Mouse (Mus musculus) MEL (cell line): Measurements from ENCODE around the gene Atp5h. TPM values are rescaled to one million over a fixed set of nuclear protein-coding genes. Genes with fewer than 3 reads are reported as not detected.

Experiments used
- DNase-seq: peaks from one replicate; pipeline ENCODE4 v3.0.0; 2011; ENCODE audit warnings: low read depth, low spot score
- H3K27ac ChIP-seq: 2 replicates; pipeline ENCODE4 v1.5.1; 2012; ENCODE audit warnings: low read depth, mild to moderate bottlenecking, control low read depth, low read length, moderate library complexity; ENCODE audit not compliant: control insufficient read depth
- H3K27me3 ChIP-seq, 2 experiments: fragments of 150-350 bp in 1 of 2; sonication (generic) in 1 of 2; 2 replicates each; pipeline ENCODE4 v1.6.1; 2012; ENCODE audit warnings: low read length in 2 of 2, mild to moderate bottlenecking in 2 of 2, improper control_type of control experiment in 1 of 2, moderate library complexity in 1 of 2; ENCODE audit not compliant: insufficient read depth in 2 of 2, control insufficient read depth in 1 of 2
- H3K36me3 ChIP-seq, 2 experiments: 2 replicates each; pipeline ENCODE4 v1.6.1; 2012 to 2014; ENCODE audit warnings: low read length in 2 of 2, improper control_type of control experiment in 1 of 2, inconsistent platforms in 1 of 2, mild to moderate bottlenecking in 1 of 2; ENCODE audit not compliant: insufficient read depth in 2 of 2, control insufficient read depth in 1 of 2
- H3K4me1 ChIP-seq, 2 experiments: fragments of 150-350 bp in 1 of 2; sonication (generic) in 1 of 2; 2 replicates each; pipeline ENCODE4 v1.6.1; 2012; ENCODE audit warnings: low read length in 2 of 2, improper control_type of control experiment in 1 of 2, mild to moderate bottlenecking in 1 of 2; ENCODE audit not compliant: insufficient read depth in 2 of 2, control insufficient read depth in 1 of 2
- H3K4me3 ChIP-seq, 2 experiments: fragments of 150-350 bp in 1 of 2; sonication (generic) in 1 of 2; 2 replicates each; pipeline ENCODE4 v1.5.1; 2012; ENCODE audit warnings: low read depth in 2 of 2, low read length in 2 of 2, mild to moderate bottlenecking in 2 of 2, moderate library complexity in 2 of 2, control low read depth in 1 of 2, improper control_type of control experiment in 1 of 2; ENCODE audit not compliant: control insufficient read depth in 1 of 2, insufficient read depth in 1 of 2
- H3K79me2 ChIP-seq: 2 replicates; pipeline ENCODE4 v1.6.1; 2012; ENCODE audit warnings: mild to moderate bottlenecking, low read length, moderate library complexity; ENCODE audit not compliant: control insufficient read depth, poor library complexity, insufficient read depth
- H3K9ac ChIP-seq: 2 replicates; pipeline ENCODE4 v1.6.1; 2012; ENCODE audit warnings: low read depth, mild to moderate bottlenecking, control low read depth, low read length, moderate library complexity; ENCODE audit not compliant: control insufficient read depth, poor library complexity, severe bottlenecking
- H3K9me3 ChIP-seq: fragments of 150-350 bp; sonication (generic); replicated peaks from 2 replicates; pipeline ENCODE4 v1.6.1; 2012; ENCODE audit warnings: mild to moderate bottlenecking, low read length, improper control_type of control experiment, moderate library complexity; ENCODE audit not compliant: insufficient read depth
- BHLHE40 ChIP-seq: IDR thresholded peaks from 2 replicates; pipeline ENCODE4 v1.6.1; 2012; ENCODE audit warnings: low read depth, mild to moderate bottlenecking, inconsistent platforms, low read length, improper control_type of control experiment, borderline replicate concordance
- CHD1 ChIP-seq: IDR thresholded peaks from 2 replicates; pipeline ENCODE4 v1.6.1; 2012; ENCODE audit warnings: low read depth, mild to moderate bottlenecking, inconsistent platforms, low read length, improper control_type of control experiment
- CHD2 ChIP-seq: IDR thresholded peaks from 2 replicates; pipeline ENCODE4 v1.6.1; 2011; ENCODE audit warnings: low read length, improper control_type of control experiment
- CTCF ChIP-seq, 3 experiments: IDR thresholded peaks in 2 of 3; conservative IDR thresholded peaks in 1 of 3; 2 replicates each; pipeline ENCODE4 v1.5.1; 2011 to 2012; ENCODE audit warnings: low read length in 3 of 3, low read depth in 2 of 3, mild to moderate bottlenecking in 2 of 3, improper control_type of control experiment in 1 of 3, inconsistent platforms in 1 of 3, mixed read lengths in 1 of 3, moderate library complexity in 1 of 3; ENCODE audit not compliant: control insufficient read depth in 1 of 3, insufficient read depth in 1 of 3, poor library complexity in 1 of 3, severe bottlenecking in 1 of 3
- E2F4 ChIP-seq: IDR thresholded peaks from 2 replicates; pipeline ENCODE4 v1.6.1; 2011; ENCODE audit warnings: low read depth, low read length, improper control_type of control experiment, borderline replicate concordance
- ELF1 ChIP-seq: IDR thresholded peaks from 2 replicates; pipeline ENCODE4 v1.6.1; 2014; ENCODE audit warnings: low read depth, mild to moderate bottlenecking, inconsistent platforms, low read length, improper control_type of control experiment, moderate library complexity
- EP300 ChIP-seq, 2 experiments: IDR thresholded peaks; 2 replicates each; pipeline ENCODE4 v1.6.1; 2011; ENCODE audit warnings: improper control_type of control experiment in 2 of 2, low read length in 2 of 2, low read depth in 1 of 2, mild to moderate bottlenecking in 1 of 2
- ETS1 ChIP-seq: IDR thresholded peaks from 2 replicates; pipeline ENCODE4 v1.6.1; 2012; ENCODE audit warnings: low read depth, mild to moderate bottlenecking, inconsistent platforms, low read length, improper control_type of control experiment, moderate library complexity
- GABPA ChIP-seq: IDR thresholded peaks from 2 replicates; pipeline ENCODE4 v1.6.1; 2012; ENCODE audit warnings: low read depth, mild to moderate bottlenecking, inconsistent platforms, low read length, improper control_type of control experiment, moderate library complexity
- GATA1 ChIP-seq: IDR thresholded peaks from 2 replicates; pipeline ENCODE4 v1.6.1; 2011; ENCODE audit warnings: low read depth, low read length, improper control_type of control experiment
- HCFC1 ChIP-seq: IDR thresholded peaks from 2 replicates; pipeline ENCODE4 v1.6.1; 2012; ENCODE audit warnings: low read depth, mild to moderate bottlenecking, inconsistent platforms, low read length, improper control_type of control experiment, moderate library complexity
- JUND ChIP-seq: IDR thresholded peaks from 2 replicates; pipeline ENCODE4 v1.6.1; 2011; ENCODE audit warnings: low read depth, mild to moderate bottlenecking, improper control_type of control experiment, low read length
- KAT2A ChIP-seq: conservative IDR thresholded peaks from 2 replicates; pipeline ENCODE4 v1.6.1; 2012; ENCODE audit warnings: low read depth, low read length, improper control_type of control experiment, inconsistent platforms
- MAFK ChIP-seq: IDR thresholded peaks from 2 replicates; pipeline ENCODE4 v1.6.1; 2011; ENCODE audit warnings: low read depth, mild to moderate bottlenecking, low read length, improper control_type of control experiment, borderline replicate concordance
- MAX ChIP-seq: IDR thresholded peaks from 2 replicates; pipeline ENCODE4 v1.6.1; 2011; ENCODE audit warnings: low read length, improper control_type of control experiment
- MAZ ChIP-seq: IDR thresholded peaks from 2 replicates; pipeline ENCODE4 v1.6.1; 2012; ENCODE audit warnings: low read depth, mild to moderate bottlenecking, inconsistent platforms, low read length, improper control_type of control experiment
- MEF2A ChIP-seq: IDR thresholded peaks from 2 replicates; pipeline ENCODE4 v1.6.1; 2014; ENCODE audit warnings: low read depth, mild to moderate bottlenecking, inconsistent platforms, low read length, improper control_type of control experiment; ENCODE audit not compliant: poor library complexity, insufficient replicate concordance, severe bottlenecking; ENCODE audit errors: extremely low read depth
- MXI1 ChIP-seq: IDR thresholded peaks from 2 replicates; pipeline ENCODE4 v1.6.1; 2011; ENCODE audit warnings: mild to moderate bottlenecking, low read depth, low read length, improper control_type of control experiment
- MYC ChIP-seq: IDR thresholded peaks from 2 replicates; pipeline ENCODE4 v1.6.1; 2011; ENCODE audit warnings: low read depth, mild to moderate bottlenecking, low read length, improper control_type of control experiment, moderate library complexity
- NELFE ChIP-seq: IDR thresholded peaks from 2 replicates; pipeline ENCODE4 v1.6.1; 2011; ENCODE audit warnings: low read depth, low read length, improper control_type of control experiment
- NRF1 ChIP-seq: IDR thresholded peaks from 2 replicates; pipeline ENCODE4 v1.6.1; 2014; ENCODE audit warnings: low read depth, mild to moderate bottlenecking, inconsistent platforms, low read length, improper control_type of control experiment, moderate library complexity; ENCODE audit not compliant: poor library complexity, insufficient read depth, severe bottlenecking
- POLR2A ChIP-seq, 2 experiments: IDR thresholded peaks; 2 replicates each; pipeline ENCODE4 v1.6.1; 2011 to 2012; ENCODE audit warnings: low read length in 2 of 2, mild to moderate bottlenecking in 2 of 2, control low read depth in 1 of 2, improper control_type of control experiment in 1 of 2, low read depth in 1 of 2, moderate library complexity in 1 of 2; ENCODE audit not compliant: control insufficient read depth in 1 of 2, insufficient read depth in 1 of 2, poor library complexity in 1 of 2
- POLR2AphosphoS2 ChIP-seq: IDR thresholded peaks from 2 replicates; pipeline ENCODE4 v1.6.1; 2011; ENCODE audit warnings: low read length, improper control_type of control experiment
- POLR2AphosphoS5 ChIP-seq: IDR thresholded peaks from 2 replicates; pipeline ENCODE4 v1.6.1; 2012; ENCODE audit warnings: low read depth, borderline replicate concordance, mild to moderate bottlenecking, inconsistent platforms, low read length, moderate library complexity, mixed read lengths
- RAD21 ChIP-seq: IDR thresholded peaks from 2 replicates; pipeline ENCODE4 v1.6.1; 2011; ENCODE audit warnings: mild to moderate bottlenecking, low read depth, low read length, improper control_type of control experiment
- RCOR1 ChIP-seq: IDR thresholded peaks from 2 replicates; pipeline ENCODE4 v1.6.1; 2012; ENCODE audit warnings: low read depth, mild to moderate bottlenecking, inconsistent platforms, low read length, improper control_type of control experiment
- SIN3A ChIP-seq: IDR thresholded peaks from 2 replicates; pipeline ENCODE4 v1.6.1; 2012; ENCODE audit warnings: low read length, improper control_type of control experiment, inconsistent platforms
- SMC3 ChIP-seq: IDR thresholded peaks from 2 replicates; pipeline ENCODE4 v1.6.1; 2011; ENCODE audit warnings: low read depth, low read length, improper control_type of control experiment
- TAL1 ChIP-seq: IDR thresholded peaks from 2 replicates; pipeline ENCODE4 v1.6.1; 2012; ENCODE audit warnings: mild to moderate bottlenecking, inconsistent platforms, low read length, moderate library complexity, mixed read lengths
- TBP ChIP-seq: IDR thresholded peaks from 2 replicates; pipeline ENCODE4 v1.8.0; 2011; ENCODE audit warnings: low read depth, low read length, improper control_type of control experiment
- UBTF ChIP-seq: IDR thresholded peaks from 2 replicates; pipeline ENCODE4 v1.6.1; 2012; ENCODE audit warnings: low read depth, mild to moderate bottlenecking, inconsistent platforms, low read length, improper control_type of control experiment, moderate library complexity, borderline replicate concordance; ENCODE audit not compliant: insufficient read depth
- USF2 ChIP-seq, 2 experiments: IDR thresholded peaks; 2 replicates each; pipeline ENCODE4 v1.6.1; 2011 to 2012; ENCODE audit warnings: improper control_type of control experiment in 2 of 2, low read length in 2 of 2, borderline replicate concordance in 1 of 2, inconsistent platforms in 1 of 2, low read depth in 1 of 2, mild to moderate bottlenecking in 1 of 2; ENCODE audit not compliant: insufficient read depth in 1 of 2
- ZC3H11A ChIP-seq: IDR thresholded peaks from 2 replicates; pipeline ENCODE4 v1.6.1; 2012; ENCODE audit warnings: low read depth, mild to moderate bottlenecking, inconsistent platforms, low read length, improper control_type of control experiment
- ZKSCAN1 ChIP-seq: IDR thresholded peaks from 2 replicates; pipeline ENCODE4 v1.6.1; 2012; ENCODE audit warnings: low read depth, mild to moderate bottlenecking, inconsistent platforms, low read length, improper control_type of control experiment, moderate library complexity
- ZNF384 ChIP-seq: IDR thresholded peaks from 2 replicates; pipeline ENCODE4 v1.6.1; 2012; ENCODE audit warnings: low read depth, mild to moderate bottlenecking, inconsistent platforms, low read length, improper control_type of control experiment
- polyA plus RNA-seq, 2 experiments: library from polyadenylated mRNA; stranded (reverse) in 1 of 2; unstranded in 1 of 2; fragments of >175 nt in 1 of 2; fragments of >200 nt in 1 of 2; gene quantifications; 2 replicates each; pipeline versions ENCODE4 v1.2.1 to v1.2.4; 2012; ENCODE audit warnings: low replicate concordance in 2 of 2, low read depth in 1 of 2; ENCODE audit not compliant: insufficient read length in 2 of 2, insufficient read depth in 1 of 2, missing spikeins in 1 of 2
- total RNA-seq: library from RNA; depleted of rRNA; stranded (reverse); fragments of 300-350 nt; gene quantifications from 2 replicates; pipeline ENCODE4 v1.2.3, GENCODE M21; 2012; rRNA removed

The Atp5h gene
- total RNA-seq (665 and 706 TPM in 2 replicates), polyA plus RNA-seq (1,000 to 10,000 TPM in 1 of 2 experiments, 100 to 1,000 TPM in 1; 525 to 1,715 TPM)

DNA sequence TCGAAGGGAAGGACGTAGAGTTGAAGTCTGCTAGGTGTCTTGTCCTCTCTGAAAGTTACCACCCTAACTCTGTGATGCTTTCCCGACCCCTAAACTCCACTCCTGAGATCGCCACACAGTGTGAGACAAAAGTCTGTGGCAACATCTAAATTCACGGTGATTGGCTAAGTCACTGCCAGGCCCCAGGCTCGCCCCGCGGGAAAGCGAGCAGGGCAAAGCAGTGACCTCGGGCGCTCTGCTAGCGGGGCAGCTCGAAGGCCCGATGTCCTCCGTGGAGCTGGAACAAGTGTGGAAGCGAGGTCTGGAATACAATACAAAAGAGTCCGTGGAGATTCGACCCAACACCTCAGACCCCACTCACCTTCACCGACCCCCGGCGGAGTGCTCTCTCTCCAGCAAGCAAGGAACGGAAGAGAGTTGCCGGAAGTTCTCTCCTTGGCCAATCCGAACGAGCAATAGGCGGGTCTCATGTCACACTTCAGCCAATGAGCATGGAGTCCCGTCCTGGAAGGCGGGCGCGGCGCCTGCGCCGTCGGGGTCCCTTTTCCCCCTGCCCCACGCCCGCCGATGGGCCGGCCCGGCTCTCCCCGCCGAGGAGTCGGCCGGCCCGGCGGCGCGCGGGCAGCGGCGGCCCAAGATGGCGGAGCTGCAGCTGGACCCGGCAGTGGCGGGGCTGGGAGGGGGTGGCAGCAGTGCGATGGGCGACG lies at the start of gene Atp5h, which contains the start of gene Kctd2:
Gene Atp5h, minus strand, starts transcription at position 432 of the 707 bp plus-strand sequence.
Gene Kctd2, plus strand, starts transcription at position 598 of the 707 bp plus-strand sequence.
- Histone ChIP-seq H3K9ac (peak within 1 kb of the TSS; percentile 90), H3K27ac (peak within 1 kb of the TSS; percentile 54), H3K36me3 (peaks cover 0 to 23% of the 10 kb centered on the region in 2 experiments; a peak in 2 of 4 replicates), H3K4me1 (peaks cover 0 to 18% of the 10 kb centered on the region in 2 experiments; a peak in 3 of 4 replicates), H3K4me3 (peak within 1 kb of the TSS; percentile 95 to 97), H3K9me3 (no peaks in the 10 kb centered on the region), H3K27me3 (no peaks in the 10 kb centered on the region), H3K79me2 (peaks cover 30% of the 10 kb centered on the region)
- DNase-seq: peak; percentile 99
- no peak for TF ChIP-seq BHLHE40
- TF ChIP-seq TAL1: no peak
- TF ChIP-seq MAFK: no peak
- TF ChIP-seq NRF1: peak; percentile 86
- TF ChIP-seq ELF1: peak; percentile 80
- no peak for TF ChIP-seq GATA1
- peak; percentile 96 to 98 for TF ChIP-seq POLR2A (IDR thresholded peaks at IDR 0.05; ENCODE audit: control insufficient read depth in 1 of 2, insufficient read depth in 1 of 2, low read depth in 1 of 2, low read length in 2 of 2, poor library complexity in 1 of 2)
- peak; percentile 77; the same call in 1 of the 2 replicates for TF ChIP-seq E2F4
- no peak for TF ChIP-seq GABPA
- TF ChIP-seq MAX: no peak; the same call in 1 of the 2 replicates
- TF ChIP-seq TBP: peak; percentile 86
- TF ChIP-seq USF2 (IDR thresholded peaks at IDR 0.05; ENCODE audit: borderline replicate concordance in 1 of 2, insufficient read depth in 1 of 2, low read depth in 1 of 2, low read length in 2 of 2): no peak
- peak; percentile 98; the same call in 1 of the 2 replicates for TF ChIP-seq CHD1
- TF ChIP-seq CHD2: peak; percentile 55
- no peak for TF ChIP-seq CTCF (IDR thresholded peaks at IDR 0.05 in 2 of 3, conservative IDR thresholded peaks at IDR 0.05 in 1 of 3; ENCODE audit: control insufficient read depth in 1 of 3, insufficient read depth in 1 of 3, low read depth in 2 of 3, low read length in 3 of 3, poor library complexity in 1 of 3, severe bottlenecking in 1 of 3)
- peak; percentile 39; the same call in 1 of the 2 replicates for TF ChIP-seq MAZ
- 0 out of 2 replicates have a peak, but pooled peaks have one; percentile 47 for TF ChIP-seq MYC
- no peak for TF ChIP-seq SMC3
- no peak for TF ChIP-seq POLR2AphosphoS5
- TF ChIP-seq EP300 (IDR thresholded peaks at IDR 0.05; ENCODE audit: low read depth in 1 of 2, low read length in 2 of 2): no peak
- no peak for TF ChIP-seq UBTF
- TF ChIP-seq SIN3A: peak; percentile 86
- TF ChIP-seq ZKSCAN1: no peak
- peak; percentile 63 for TF ChIP-seq MXI1
- TF ChIP-seq KAT2A: peak; percentile 76; the same call in 1 of the 2 replicates
- TF ChIP-seq ZC3H11A: no peak
- TF ChIP-seq ETS1: no peak
- peak; percentile 95 for TF ChIP-seq NELFE
- peak; percentile 88 for TF ChIP-seq HCFC1
- no peak for TF ChIP-seq JUND
- TF ChIP-seq MEF2A: no peak
- no peak for TF ChIP-seq ZNF384
- TF ChIP-seq RAD21: no peak
- peak; percentile 96 for TF ChIP-seq POLR2AphosphoS2
- TF ChIP-seq RCOR1: no peak
